Mouse (Mus musculus): ENCODE measurements around the gene Olfr456. TPM values are rescaled to one million over a fixed set of nuclear protein-coding genes. Genes with fewer than 3 reads are reported as not detected.

Gene Olfr456
- not detected in 2 replicates for polyA plus RNA-seq (2012; rRNA removed)

DNA sequence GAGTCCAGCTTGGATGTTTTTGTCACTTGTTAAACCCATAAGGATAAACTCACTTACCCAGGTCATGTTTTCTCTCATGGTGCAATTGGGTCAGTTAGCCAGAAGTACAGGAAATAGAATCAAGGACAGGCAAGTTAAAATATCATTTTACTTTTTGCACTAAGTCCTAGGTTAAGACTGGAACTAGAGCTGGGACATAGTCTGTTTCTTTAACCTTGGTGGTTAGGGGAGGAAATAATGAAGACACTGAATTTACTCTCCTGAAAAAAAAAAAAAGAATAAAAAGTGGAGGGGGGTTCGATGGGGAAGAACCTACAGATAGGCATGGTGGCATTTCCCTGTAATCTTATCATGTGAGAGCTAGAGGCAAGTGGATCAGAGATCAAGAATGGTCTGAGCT lies at the start of gene Olfr456:
TSS of gene Olfr456 (minus strand) at position 101 of the 400 bp plus-strand sequence.

GRCm38 (mm10) chr6:42476235-42476634 lies 10.8 kb downstream of the Olfr456 start, which contains the start of gene Olfr457:
TSS of gene Olfr457 (minus strand) at chr6:42476335.

GRCm38 (mm10) chr6:42465096-42465495 lies 21.9 kb downstream of the Olfr456 start, which contains the start of gene Olfr458:
TSS of gene Olfr458 (minus strand) at chr6:42465196.

Other genes with a start within 250 kb of the Olfr456 start
- gene Gstk1, start 241.3 kb downstream of the Olfr456 start, polyA plus RNA-seq (2012; rRNA removed), result 16.7 and 24.8 TPM in 2 replicates
- 11.0 and 11.8 TPM in 2 replicates for gene Tmem139, start 225.2 kb downstream of the Olfr456 start, polyA plus RNA-seq (2012; rRNA removed)
- gene Casp2, start 222.2 kb downstream of the Olfr456 start, polyA plus RNA-seq (2012; rRNA removed), result 10.0 and 18.8 TPM in 2 replicates
- 0.29 and 0.65 TPM in 2 replicates for gene Clcn1, start 200.5 kb downstream of the Olfr456 start, polyA plus RNA-seq (2012; rRNA removed)
- gene Fam131b, start 162.6 kb downstream of the Olfr456 start, polyA plus RNA-seq (2012; rRNA removed), result 0.09 and 0.14 TPM in 2 replicates
- 107 and 152 TPM in 2 replicates for gene Zyx, start 137.6 kb downstream of the Olfr456 start, polyA plus RNA-seq (2012; rRNA removed)
- gene Epha1, start 113.9 kb downstream of the Olfr456 start, polyA plus RNA-seq (2012; rRNA removed), result 10.1 and 11.7 TPM in 2 replicates
- 0.12 TPM in 1 of 2 replicates, not detected in the other for gene Tas2r143, start 87.0 kb downstream of the Olfr456 start, polyA plus RNA-seq (2012; rRNA removed)
- not detected in 2 replicates for gene Tas2r135, start 81.8 kb downstream of the Olfr456 start, polyA plus RNA-seq (2012; rRNA removed)
- 0.06 and 0.11 TPM in 2 replicates for gene Tas2r126, start 52.7 kb downstream of the Olfr456 start, polyA plus RNA-seq (2012; rRNA removed)
- not detected in 2 replicates for gene Olfr458, start 22.0 kb downstream of the Olfr456 start, polyA plus RNA-seq (2012; rRNA removed)
- gene Olfr457, start 10.9 kb downstream of the Olfr456 start, polyA plus RNA-seq (2012; rRNA removed), result not detected in 2 replicates
- not detected in 2 replicates for gene Olfr455, start 60.4 kb upstream of the Olfr456 start, polyA plus RNA-seq (2012; rRNA removed)
- not detected in 2 replicates for gene Tcaf3, start 110.5 kb upstream of the Olfr456 start, polyA plus RNA-seq (2012; rRNA removed)
- 2.4 and 3.3 TPM in 2 replicates for gene Tcaf2, start 158.0 kb upstream of the Olfr456 start, polyA plus RNA-seq (2012; rRNA removed)
- gene Tcaf1, start 222.9 kb upstream of the Olfr456 start, polyA plus RNA-seq (2012; rRNA removed), result 3.0 and 3.2 TPM in 2 replicates

Data from stomach, adult 2 months (tissue).